Mouse (Mus musculus): ENCODE data around the gene Fam193b. TPM values are rescaled to one million over a fixed set of nuclear protein-coding genes. Genes with fewer than 3 reads are reported as not detected.

The Fam193b gene
- polyA plus RNA-seq, 1 experiment from 2014 or later: 48.3 TPM

DNA sequence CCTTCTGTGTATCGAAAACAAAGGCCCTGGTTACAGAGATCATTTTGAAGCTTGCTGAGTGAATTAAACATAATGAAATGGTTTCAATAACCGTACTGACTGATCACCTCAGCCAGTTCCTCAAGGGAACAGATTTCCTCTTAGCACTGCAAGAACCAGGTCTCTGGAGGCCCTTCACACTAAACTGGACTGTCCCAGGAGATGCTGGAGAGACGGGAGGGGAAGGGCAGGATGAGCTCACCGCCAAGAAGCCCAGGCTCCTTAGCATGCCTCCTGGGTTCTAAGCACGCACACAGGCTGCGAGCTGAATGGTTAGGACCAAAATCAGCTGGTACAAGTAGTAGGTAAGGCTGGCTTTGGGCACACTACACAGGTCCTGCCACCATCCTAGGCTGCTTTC is 3.9 kb downstream of the Fam193b start:
- H3K27ac ChIP-seq (ENCODE audit: low read length): no peak overlapping the region
- no peak overlapping the region for H3K4me2 ChIP-seq (ENCODE audit: low read length)
- no peaks in the 10 kb centered on the region for H3K9me3 ChIP-seq (replicated peaks; ENCODE audit: control insufficient read depth, low read length, poor library complexity, severe bottlenecking)
- H3K4me1 ChIP-seq (ENCODE audit: control insufficient read depth, insufficient read depth, low read length): peaks cover 13% of the 10 kb centered on the region
- WGBS: 84% methylated on average over 6 of the region's 6 CpGs
- H3K9ac ChIP-seq (ENCODE audit: low read depth, low read length): no peak overlapping the region
- no peaks in the 10 kb centered on the region for H3K27me3 ChIP-seq (ENCODE audit: control insufficient read depth, insufficient read depth, low read depth, low read length)
- no peak for ATAC-seq
- H3K36me3 ChIP-seq (ENCODE audit: control insufficient read depth, insufficient read depth, low read length): no peaks in the 10 kb centered on the region
- no peak overlapping the region for H3K4me3 ChIP-seq (ENCODE audit: low read depth, low read length)

DNA sequence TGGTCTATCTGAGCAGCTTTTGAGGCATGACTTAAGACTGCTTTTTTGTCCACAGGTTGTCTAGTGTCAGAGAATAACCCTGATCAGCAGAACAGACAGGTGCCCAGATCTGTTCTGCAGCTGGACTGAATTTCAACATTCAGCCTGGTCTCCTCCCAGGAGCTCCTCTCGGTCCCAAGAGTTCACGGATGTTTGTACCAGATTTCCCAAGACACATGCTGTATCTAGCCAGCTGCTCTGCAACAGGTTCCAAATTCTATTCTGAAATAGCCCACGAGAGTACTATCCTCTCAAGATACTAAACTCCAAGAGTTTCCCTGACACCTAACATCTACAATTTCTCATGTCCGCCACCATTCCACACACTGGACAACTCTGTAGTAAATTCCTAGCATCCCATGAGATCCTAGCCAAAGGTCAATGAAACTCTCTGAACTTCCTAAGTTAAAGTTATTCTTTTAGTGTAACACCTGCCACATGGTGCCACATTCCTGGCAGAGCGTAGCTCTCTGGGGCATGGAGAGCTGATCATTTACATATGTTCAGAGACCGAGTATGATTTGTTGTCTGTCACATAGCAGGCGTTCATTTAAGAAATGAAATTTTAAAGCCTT is 7.5 kb downstream of the Fam193b start:
- Histone ChIP-seq H3K4me1 (ENCODE audit: control insufficient read depth, insufficient read depth, low read length) (peaks cover 3% of the 10 kb centered on the region; the same call in 1 of the 2 replicates), H3K9ac (ENCODE audit: low read depth, low read length) (no peak overlapping the region), H3K27me3 (ENCODE audit: control insufficient read depth, insufficient read depth, low read depth, low read length) (no peaks in the 10 kb centered on the region), H3K4me2 (ENCODE audit: low read length) (no peak overlapping the region), H3K27ac (ENCODE audit: low read length) (no peak overlapping the region), H3K9me3 (replicated peaks; ENCODE audit: control insufficient read depth, low read length, poor library complexity, severe bottlenecking) (no peaks in the 10 kb centered on the region), H3K36me3 (ENCODE audit: control insufficient read depth, insufficient read depth, low read length) (no peaks in the 10 kb centered on the region), H3K4me3 (ENCODE audit: low read depth, low read length) (no peak overlapping the region)
- 87% methylated on average over 7 of the region's 7 CpGs for WGBS
- no peak for ATAC-seq

- no peak overlapping the region for H3K27ac ChIP-seq (ENCODE audit: low read length)
- H3K9me3 ChIP-seq (replicated peaks; ENCODE audit: control insufficient read depth, low read length, poor library complexity, severe bottlenecking): no peaks in the 10 kb centered on the region
- H3K27me3 ChIP-seq (ENCODE audit: control insufficient read depth, insufficient read depth, low read depth, low read length): no peaks in the 10 kb centered on the region
- 92% methylated on average over 6 of the region's 6 CpGs for WGBS
- H3K36me3 ChIP-seq (ENCODE audit: control insufficient read depth, insufficient read depth, low read length): peaks cover 14% of the 10 kb centered on the region
- no peak overlapping the region for H3K4me2 ChIP-seq (ENCODE audit: low read length)
- no peaks in the 10 kb centered on the region for H3K4me1 ChIP-seq (ENCODE audit: control insufficient read depth, insufficient read depth, low read length)
- H3K4me3 ChIP-seq (ENCODE audit: low read depth, low read length): no peak overlapping the region
- ATAC-seq: no peak
- no peak overlapping the region for H3K9ac ChIP-seq (ENCODE audit: low read depth, low read length)
These were observed 13.4 kb downstream of the Fam193b start for GRCm38 (mm10) chr13:55557499-55557898.

DNA sequence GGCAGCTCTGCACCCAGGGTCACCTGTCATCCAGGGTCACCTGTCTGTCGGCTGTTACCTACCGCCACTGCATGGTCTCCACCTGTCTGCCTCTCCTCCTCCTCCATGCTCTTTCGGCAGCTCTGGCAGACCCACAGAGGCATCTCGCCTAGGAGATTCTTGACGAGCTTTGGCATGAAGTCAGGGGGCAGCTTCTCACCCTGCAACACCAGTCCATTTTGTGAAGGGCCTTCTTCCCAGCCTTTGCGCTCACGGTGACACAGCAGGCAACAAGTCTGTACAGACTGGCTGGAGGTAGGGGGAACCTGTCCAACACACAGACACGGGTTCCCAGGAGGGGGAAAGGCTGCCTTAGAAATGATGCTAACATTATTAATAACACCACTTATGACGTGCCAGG is 15.0 kb downstream of the Fam193b start:
- H3K4me2 ChIP-seq (ENCODE audit: low read length): no peak overlapping the region
- no peak overlapping the region for H3K9ac ChIP-seq (ENCODE audit: low read depth, low read length)
- no peak overlapping the region for H3K4me3 ChIP-seq (ENCODE audit: low read depth, low read length)
- peaks cover 14% of the 10 kb centered on the region for H3K36me3 ChIP-seq (ENCODE audit: control insufficient read depth, insufficient read depth, low read length)
- H3K4me1 ChIP-seq (ENCODE audit: control insufficient read depth, insufficient read depth, low read length): no peaks in the 10 kb centered on the region
- 95% methylated on average over 9 of the region's 9 CpGs for WGBS
- H3K27ac ChIP-seq (ENCODE audit: low read length): no peak overlapping the region
- H3K9me3 ChIP-seq (replicated peaks; ENCODE audit: control insufficient read depth, low read length, poor library complexity, severe bottlenecking): no peaks in the 10 kb centered on the region
- ATAC-seq: no peak
- H3K27me3 ChIP-seq (ENCODE audit: control insufficient read depth, insufficient read depth, low read depth, low read length): no peaks in the 10 kb centered on the region

- 86% methylated on average over 15 of the region's 15 CpGs for whole genome bisulfite sequencing
- Histone ChIP-seq H3K9ac (ENCODE audit: low read depth, low read length) (no peak overlapping the region), H3K9me3 (replicated peaks; ENCODE audit: control insufficient read depth, low read length, poor library complexity, severe bottlenecking) (no peaks in the 10 kb centered on the region), H3K4me3 (ENCODE audit: low read depth, low read length) (no peak overlapping the region), H3K36me3 (ENCODE audit: control insufficient read depth, insufficient read depth, low read length) (peaks cover 12% of the 10 kb centered on the region; the same call in 1 of the 2 replicates), H3K27me3 (ENCODE audit: control insufficient read depth, insufficient read depth, low read depth, low read length) (no peaks in the 10 kb centered on the region), H3K4me1 (ENCODE audit: control insufficient read depth, insufficient read depth, low read length) (no peaks in the 10 kb centered on the region), H3K27ac (ENCODE audit: low read length) (no peak overlapping the region), H3K4me2 (ENCODE audit: low read length) (no peak overlapping the region)
- ATAC-seq: no peak
These were observed 21.9 kb downstream of the Fam193b start for GRCm38 (mm10) chr13:55549061-55549460.

DNA sequence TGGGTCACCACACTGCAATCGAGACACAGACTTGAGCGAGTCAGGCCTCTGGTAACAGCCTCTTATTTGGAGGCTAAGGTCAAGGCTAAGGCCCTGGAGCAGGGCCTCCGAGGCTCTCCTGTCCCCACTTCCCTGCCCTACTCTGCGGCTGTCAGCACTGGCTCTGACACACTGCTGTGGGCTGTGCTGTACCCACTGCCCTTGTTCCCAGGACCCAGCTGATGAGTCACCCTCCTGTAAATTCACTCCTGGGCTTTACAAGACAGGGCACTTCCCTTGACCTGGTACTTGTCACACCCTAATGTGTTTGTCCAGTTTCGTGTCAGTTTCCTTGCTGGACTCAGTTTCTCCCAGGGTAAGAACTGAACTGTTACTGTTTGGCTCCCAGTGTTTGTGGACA is 22.5 kb downstream of the Fam193b start:
- WGBS: 98% methylated on average over 5 of the region's 5 CpGs
- ATAC-seq: no peak

DNA sequence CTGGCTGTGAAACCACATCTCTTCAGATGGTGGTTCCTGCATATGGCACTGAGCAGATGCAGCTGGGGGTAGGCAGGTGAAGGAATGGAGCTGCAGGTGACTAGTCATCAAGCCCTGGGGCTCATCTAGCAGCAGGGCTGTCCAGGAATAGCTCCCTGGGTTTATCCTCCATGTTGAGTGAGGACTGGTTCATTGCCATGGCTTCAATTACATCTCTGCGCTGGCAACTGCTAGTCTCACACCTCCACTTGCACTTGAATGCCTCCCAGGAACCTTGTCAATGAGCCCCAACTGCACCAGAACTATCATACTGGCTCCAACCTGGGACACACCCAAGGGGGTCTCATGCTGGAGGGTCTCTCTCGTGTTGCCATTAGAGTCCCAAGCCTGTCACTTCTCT is 23.0 kb downstream of the Fam193b start:
- Histone ChIP-seq H3K9ac (ENCODE audit: low read depth, low read length) (no peak overlapping the region), H3K4me2 (ENCODE audit: low read length) (no peak overlapping the region), H3K9me3 (replicated peaks; ENCODE audit: control insufficient read depth, low read length, poor library complexity, severe bottlenecking) (no peaks in the 10 kb centered on the region), H3K4me1 (ENCODE audit: control insufficient read depth, insufficient read depth, low read length) (no peaks in the 10 kb centered on the region), H3K36me3 (ENCODE audit: control insufficient read depth, insufficient read depth, low read length) (peaks cover 14% of the 10 kb centered on the region), H3K27ac (ENCODE audit: low read length) (no peak overlapping the region), H3K4me3 (ENCODE audit: low read depth, low read length) (no peak overlapping the region), H3K27me3 (ENCODE audit: control insufficient read depth, insufficient read depth, low read depth, low read length) (no peaks in the 10 kb centered on the region)
- ATAC-seq: no peak
- 98% methylated on average over 2 of the region's 2 CpGs for WGBS

More for the DNA sequence above, 22.5 kb downstream of the Fam193b start:
- no peak overlapping the region for H3K27ac ChIP-seq (ENCODE audit: low read length)
- H3K9me3 ChIP-seq (replicated peaks; ENCODE audit: control insufficient read depth, low read length, poor library complexity, severe bottlenecking): no peaks in the 10 kb centered on the region
- H3K4me3 ChIP-seq (ENCODE audit: low read depth, low read length): no peak overlapping the region
- no peak overlapping the region for H3K4me2 ChIP-seq (ENCODE audit: low read length)
- no peak overlapping the region for H3K9ac ChIP-seq (ENCODE audit: low read depth, low read length)
- H3K27me3 ChIP-seq (ENCODE audit: control insufficient read depth, insufficient read depth, low read depth, low read length): no peaks in the 10 kb centered on the region
- peaks cover 11% of the 10 kb centered on the region; the same call in 1 of the 2 replicates for H3K36me3 ChIP-seq (ENCODE audit: control insufficient read depth, insufficient read depth, low read length)
- H3K4me1 ChIP-seq (ENCODE audit: control insufficient read depth, insufficient read depth, low read length): no peaks in the 10 kb centered on the region

GRCm38 (mm10) chr13:55544792-55545191 is 26.1 kb downstream of the Fam193b start:
- Histone ChIP-seq H3K36me3 (ENCODE audit: control insufficient read depth, insufficient read depth, low read length) (peaks cover 33% of the 10 kb centered on the region), H3K4me3 (ENCODE audit: low read depth, low read length) (no peak overlapping the region), H3K4me2 (ENCODE audit: low read length) (no peak overlapping the region), H3K27me3 (ENCODE audit: control insufficient read depth, insufficient read depth, low read depth, low read length) (no peaks in the 10 kb centered on the region), H3K9me3 (replicated peaks; ENCODE audit: control insufficient read depth, low read length, poor library complexity, severe bottlenecking) (no peaks in the 10 kb centered on the region), H3K27ac (ENCODE audit: low read length) (no peak overlapping the region), H3K9ac (ENCODE audit: low read depth, low read length) (no peak overlapping the region), H3K4me1 (ENCODE audit: control insufficient read depth, insufficient read depth, low read length) (no peaks in the 10 kb centered on the region)
- 89% methylated on average over 6 of the region's 6 CpGs for WGBS
- ATAC-seq: no peak

DNA sequence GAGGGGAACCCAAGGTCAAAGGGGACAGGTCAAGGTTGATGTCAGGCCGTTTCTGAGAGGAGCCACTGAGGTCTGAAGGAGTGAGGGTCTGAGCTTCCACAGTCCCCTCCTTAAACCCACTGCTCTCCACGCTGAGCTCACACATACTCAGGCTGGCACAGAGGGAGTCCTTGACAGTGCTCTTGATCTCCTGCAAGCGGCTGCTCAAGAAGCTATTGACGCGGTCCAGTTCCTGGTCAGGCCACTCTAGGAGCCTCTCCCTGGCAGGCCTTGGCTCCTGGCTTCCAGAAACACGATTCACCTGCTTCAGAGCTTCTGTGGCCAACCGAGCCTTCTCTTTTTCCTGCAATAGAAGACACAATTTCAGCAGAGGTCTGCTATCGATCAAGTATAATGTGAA is 27.5 kb downstream of the Fam193b start:
- Histone ChIP-seq H3K4me3 (ENCODE audit: low read depth, low read length) (no peak overlapping the region), H3K9ac (ENCODE audit: low read depth, low read length) (no peak overlapping the region), H3K4me1 (ENCODE audit: control insufficient read depth, insufficient read depth, low read length) (no peaks in the 10 kb centered on the region), H3K36me3 (ENCODE audit: control insufficient read depth, insufficient read depth, low read length) (peaks cover 39% of the 10 kb centered on the region), H3K4me2 (ENCODE audit: low read length) (no peak overlapping the region), H3K27ac (ENCODE audit: low read length) (no peak overlapping the region), H3K27me3 (ENCODE audit: control insufficient read depth, insufficient read depth, low read depth, low read length) (no peaks in the 10 kb centered on the region), H3K9me3 (replicated peaks; ENCODE audit: control insufficient read depth, low read length, poor library complexity, severe bottlenecking) (no peaks in the 10 kb centered on the region)
- ATAC-seq: no peak
- 90% methylated on average over 8 of the region's 8 CpGs for WGBS
